Mouse (Mus musculus) intestine, embryonic 14.5 days (tissue): ENCODE results near the gene Tceanc. TPM values are rescaled to one million over a fixed set of nuclear protein-coding genes. Genes with fewer than 3 reads are reported as not detected.

ENCODE experiments used
- ATAC-seq: fragments of 200-750 bp; cut with Nextera tagmentation; replicated peaks from 2 replicates; pipeline ENCODE4 v1.8.0; 2017; ENCODE audit warnings: low read depth, moderate number of reproducible peaks, moderate TSS enrichment, moderate library complexity; ENCODE audit not compliant: low FRiP score, low TSS enrichment
- DNase-seq: peaks from one replicate; pipeline ENCODE4 v3.0.0-alpha.2; 2018; ENCODE audit warnings: low spot score
- H3K27ac ChIP-seq: fragments of 300-500 bp; sonication (generic); 2 replicates; pipeline ENCODE4 v1.5.1; 2014; ENCODE audit warnings: low read depth, mild to moderate bottlenecking, control low read depth
- H3K27me3 ChIP-seq: fragments of 300-500 bp; sonication (generic); replicated peaks from 2 replicates; pipeline ENCODE4 v1.6.1; 2014; ENCODE audit warnings: low read length, control low read depth; ENCODE audit not compliant: control insufficient read depth, insufficient read depth
- H3K36me3 ChIP-seq: fragments of 300-500 bp; sonication (generic); 2 replicates; pipeline ENCODE4 v1.6.1; 2014; ENCODE audit warnings: low read length, control low read depth; ENCODE audit not compliant: control insufficient read depth, insufficient read depth
- H3K4me1 ChIP-seq: fragments of 300-500 bp; sonication (generic); replicated peaks from 2 replicates; pipeline ENCODE4 v1.6.1; 2014; ENCODE audit warnings: low read length, control low read depth, mixed read lengths; ENCODE audit not compliant: control insufficient read depth, insufficient read depth
- H3K4me2 ChIP-seq: fragments of 300-500 bp; sonication (generic); 2 replicates; pipeline ENCODE4 v1.6.1; 2014; ENCODE audit warnings: low read length
- H3K4me3 ChIP-seq: fragments of 300-500 bp; sonication (generic); 2 replicates; pipeline ENCODE4 v1.5.1; 2014; ENCODE audit warnings: low read depth, low read length, control low read depth, mixed read lengths
- H3K9ac ChIP-seq: fragments of 300-500 bp; sonication (generic); 2 replicates; pipeline ENCODE4 v1.6.1; 2014; ENCODE audit warnings: mild to moderate bottlenecking, low read length
- H3K9me3 ChIP-seq: fragments of 300-500 bp; sonication (generic); 2 replicates; pipeline ENCODE4 v1.6.1; 2016; ENCODE audit warnings: low read length, control low read depth; ENCODE audit not compliant: control insufficient read depth
- WGBS: fragments of 180-500 bp; shearing (Covaris S2); extraction: QIAGEN DNeasy Blood & Tissue Kit; methylation state at CpG from one replicate; pipeline ENCODE4 v1.1.7; 2014; 5-methylcytosine and 5-hydroxymethylcytosine counted together
- polyA plus RNA-seq: library from polyadenylated mRNA; unstranded; fragments of >200 nt; fragmentation: Nextera tagmentation; extraction: Ambion mirVana; gene quantifications from 2 replicates; pipeline ENCODE4 v1.2.1, GENCODE M21; 2014

Gene Tceanc
- polyA plus RNA-seq, 1 experiment from 2014 or later, result 5.5 TPM

DNA sequence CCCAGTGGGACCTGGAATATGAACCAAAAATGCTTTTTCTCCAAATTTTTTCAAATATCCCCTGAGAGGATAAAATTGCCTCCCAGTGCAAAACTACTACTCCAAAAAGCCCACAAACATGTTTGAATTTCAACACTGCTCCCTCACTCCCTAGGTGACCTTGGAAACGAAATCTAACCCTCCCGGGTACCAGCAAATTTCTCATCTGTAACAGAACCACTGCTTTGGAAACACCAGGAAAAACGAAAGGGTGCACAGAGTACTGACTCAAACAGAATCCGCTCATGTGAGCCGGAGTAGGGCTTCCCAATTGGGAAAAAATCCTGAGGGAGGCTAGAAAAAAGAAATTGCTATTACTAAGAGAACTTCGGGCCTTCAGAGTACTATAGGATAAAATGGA, 41.0 kb downstream of the Tceanc start:
- 65% methylated on average over 6 of the region's 6 CpGs for WGBS
- peak overlapping the region; percentile 59 for H3K4me2 ChIP-seq
- H3K36me3 ChIP-seq, result 0 out of 2 replicates have a peak, but pooled peaks cover 9% of the 10 kb centered on the region
- H3K4me3 ChIP-seq, result 0 out of 2 replicates have a peak overlapping the region, but pooled peaks have one; percentile 8
- H3K27me3 ChIP-seq, result 0 out of 2 replicates have a peak, but pooled peaks cover 6% of the 10 kb centered on the region
- H3K27ac ChIP-seq, result no peak overlapping the region
- no peak overlapping the region for H3K9ac ChIP-seq
- 0 out of 2 replicates have a peak, but pooled peaks cover 3% of the 10 kb centered on the region for H3K4me1 ChIP-seq
- ATAC-seq (no peak), DNase-seq (no peak)
- no peaks in the 10 kb centered on the region for H3K9me3 ChIP-seq

DNA sequence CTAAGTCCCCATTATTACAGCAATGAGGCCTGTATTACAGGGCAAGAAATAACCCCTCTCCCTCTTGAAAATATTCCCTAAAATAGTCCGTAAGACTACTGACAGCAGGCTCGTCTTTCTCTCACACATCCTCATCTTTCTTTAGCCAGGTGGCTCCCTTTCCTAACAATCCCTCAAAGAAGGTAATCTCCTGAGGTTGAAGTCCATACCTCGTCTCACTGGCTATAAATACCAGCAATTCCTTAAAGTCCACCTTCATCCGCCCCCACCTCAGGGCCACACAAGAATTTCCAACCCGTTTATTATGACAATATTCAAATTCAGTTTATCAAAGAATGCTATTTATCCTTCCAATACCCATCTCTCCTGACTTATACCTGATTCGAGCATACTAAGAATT, 45.8 kb downstream of the Tceanc start:
- H3K4me1 ChIP-seq, result 0 out of 2 replicates have a peak, but pooled peaks cover 2% of the 10 kb centered on the region
- ATAC-seq (no peak), DNase-seq (no peak)
- H3K27ac ChIP-seq, result no peak overlapping the region
- H3K27me3 ChIP-seq, result 0 out of 2 replicates have a peak, but pooled peaks cover 6% of the 10 kb centered on the region
- 0 out of 2 replicates have a peak, but pooled peaks cover 9% of the 10 kb centered on the region for H3K36me3 ChIP-seq
- H3K9ac ChIP-seq, result no peak overlapping the region
- no peak overlapping the region for H3K4me3 ChIP-seq
- H3K4me2 ChIP-seq, result no peak overlapping the region
- 77% methylated on average over 6 of the region's 6 CpGs for WGBS
- no peaks in the 10 kb centered on the region for H3K9me3 ChIP-seq

DNA sequence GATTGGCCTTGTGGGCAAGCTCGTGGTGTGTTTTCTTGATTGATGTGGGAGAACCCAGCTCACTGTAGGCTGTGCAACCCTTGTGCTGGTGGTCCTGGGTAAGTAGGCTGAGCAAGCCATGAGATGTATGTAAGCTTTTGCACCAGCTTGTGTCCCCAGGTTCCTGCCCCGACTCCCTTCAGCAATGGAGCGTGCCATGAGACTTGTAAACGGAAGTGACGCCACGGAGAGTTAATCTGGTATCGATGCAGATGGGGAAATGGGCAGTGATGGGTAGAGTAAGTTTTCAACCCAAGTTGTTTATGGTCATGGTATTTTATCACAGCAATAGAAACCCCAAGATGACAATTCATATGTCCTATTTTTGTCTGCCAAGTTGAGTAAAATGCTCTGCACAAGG, 50.0 kb downstream of the Tceanc start:
- no peaks in the 10 kb centered on the region for H3K4me1 ChIP-seq
- no peaks in the 10 kb centered on the region for H3K9me3 ChIP-seq
- H3K27me3 ChIP-seq, result no peaks in the 10 kb centered on the region
- H3K4me2 ChIP-seq, result no peak overlapping the region
- DNase-seq (no peak), ATAC-seq (no peak)
- no peaks in the 10 kb centered on the region for H3K36me3 ChIP-seq
- no peak overlapping the region for H3K4me3 ChIP-seq
- H3K27ac ChIP-seq, result no peak overlapping the region
- H3K9ac ChIP-seq, result no peak overlapping the region
- 92% methylated on average over 7 of the region's 7 CpGs for WGBS

DNA sequence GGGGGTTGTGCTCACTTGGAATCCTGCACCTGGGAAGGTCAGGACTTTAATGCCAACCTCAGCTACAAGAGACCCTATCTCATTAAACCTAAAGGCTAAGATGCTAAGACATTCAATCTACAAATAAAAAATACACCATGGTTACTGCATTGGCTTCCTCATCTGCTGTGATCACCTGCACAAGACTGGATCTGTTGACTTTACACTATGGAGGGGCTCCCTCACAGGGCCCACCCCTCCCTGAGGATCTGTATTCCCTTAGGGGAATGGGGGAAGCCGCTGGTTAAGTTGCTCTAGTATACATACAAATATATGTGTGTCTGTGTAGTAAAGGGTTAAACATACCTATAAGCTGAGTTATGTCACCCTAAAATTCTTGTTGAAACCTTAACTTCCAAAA, 62.8 kb downstream of the Tceanc start:
- Histone ChIP-seq H3K9me3 (no peaks in the 10 kb centered on the region), H3K27me3 (no peaks in the 10 kb centered on the region), H3K4me2 (no peak overlapping the region), H3K9ac (no peak overlapping the region), H3K36me3 (peaks cover 3% of the 10 kb centered on the region; the same call in 1 of the 2 replicates), H3K4me3 (no peak overlapping the region), H3K4me1 (no peaks in the 10 kb centered on the region), H3K27ac (no peak overlapping the region)
- no peak for ATAC-seq
- no peak for DNase-seq
- WGBS, result 84% methylated on average over 1 of the region's 1 CpGs

DNA sequence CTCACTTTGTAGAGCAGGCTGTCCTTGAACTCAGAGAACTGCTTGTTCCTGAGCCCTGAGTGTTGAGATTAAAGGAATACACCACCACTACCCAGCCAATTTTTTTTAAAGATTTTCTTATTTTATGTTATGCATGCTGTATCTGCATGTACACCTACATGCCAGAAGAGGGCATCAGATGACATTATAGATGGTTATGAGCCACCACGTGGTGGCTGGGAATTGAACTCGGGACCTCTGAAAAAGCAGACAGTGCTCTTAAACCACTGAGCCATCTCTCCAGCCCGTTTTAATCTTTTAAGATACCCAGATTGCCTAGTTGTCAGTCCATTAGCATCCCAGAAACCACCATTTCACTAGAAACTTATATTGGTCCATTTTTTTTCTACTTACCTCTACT, 64.0 kb downstream of the Tceanc start:
- ATAC-seq (no peak), DNase-seq (no peak)
- H3K27me3 ChIP-seq, result no peaks in the 10 kb centered on the region
- H3K27ac ChIP-seq, result no peak overlapping the region
- no peak overlapping the region for H3K4me3 ChIP-seq
- H3K4me1 ChIP-seq, result no peaks in the 10 kb centered on the region
- WGBS, result 78% methylated on average over 3 of the region's 3 CpGs
- peaks cover 3% of the 10 kb centered on the region; the same call in 1 of the 2 replicates for H3K36me3 ChIP-seq
- H3K4me2 ChIP-seq, result no peak overlapping the region
- no peak overlapping the region for H3K9ac ChIP-seq
- H3K9me3 ChIP-seq, result no peaks in the 10 kb centered on the region

DNA sequence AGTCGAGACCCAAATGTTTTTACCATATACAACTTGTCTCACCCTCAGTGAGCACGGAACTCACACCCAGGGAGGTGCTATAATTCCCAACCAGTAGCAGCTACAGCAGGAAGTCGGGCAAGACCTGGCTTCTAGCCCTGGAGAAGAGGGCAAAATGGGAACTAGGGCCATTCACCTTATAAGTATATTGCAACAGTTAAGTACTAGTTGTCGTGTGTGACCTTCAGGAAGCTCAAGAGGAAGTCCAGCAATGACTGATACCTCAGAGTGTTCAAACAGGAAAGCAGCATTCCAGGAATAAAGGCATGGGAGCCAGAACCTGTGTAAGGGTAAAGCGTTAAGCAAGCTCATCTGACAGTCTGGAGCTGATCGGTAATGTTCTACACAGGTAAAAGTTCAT, 64.8 kb downstream of the Tceanc start:
- ATAC-seq, result no peak
- Histone ChIP-seq H3K4me2 (no peak overlapping the region), H3K4me3 (no peak overlapping the region), H3K27me3 (no peaks in the 10 kb centered on the region), H3K36me3 (peaks cover 3% of the 10 kb centered on the region; the same call in 1 of the 2 replicates), H3K9me3 (no peaks in the 10 kb centered on the region), H3K27ac (no peak overlapping the region), H3K4me1 (no peaks in the 10 kb centered on the region), H3K9ac (no peak overlapping the region)
- no peak for DNase-seq
- WGBS, result 73% methylated on average over 6 of the region's 6 CpGs

Other genes with a start within 250 kb of the Tceanc start
- 23.2 and 23.7 TPM in 2 replicates for gene Trappc2, start 78.0 kb downstream of the Tceanc start, polyA plus RNA-seq
- 7.5 and 7.8 TPM in 2 replicates for gene Ofd1, start 77.9 kb downstream of the Tceanc start, polyA plus RNA-seq
- gene Rab9, start 38.7 kb downstream of the Tceanc start, polyA plus RNA-seq, result 55.2 and 58.0 TPM in 2 replicates
- 4.7 and 5.2 TPM in 2 replicates for gene Egfl6, start 67.2 kb upstream of the Tceanc start, polyA plus RNA-seq